In genomic region chr11:119123522-119124319, GRCm38 (mm10) we compare ENCODE assay signal across 12 mouse cellular contexts. TPM values are rescaled to one million over a fixed set of nuclear protein-coding genes. Genes with fewer than 3 reads are reported as not detected.
DNase-seq lines count a peak whose midpoint lies in the region; ATAC-seq and TF ChIP-seq lines count a peak whose summit lies in the region.
"Had no signal": no experiment of that assay in that cellular context is flagged by ENCODE, and none has a peak within 500 bp of the region (broad histone marks: within the 10 kb centered on the region; RNA-seq: fewer than 3 reads in every experiment).

No protein-coding gene starts in this region.

- peaks cover 37% of the 10 kb centered on the region for H3K4me1 ChIP-seq in intestine, embryonic 15.5 days (replicated peaks)
- peaks cover 20% of the 10 kb centered on the region for H3K4me1 ChIP-seq in intestine, postnatal 0 days (replicated peaks; ENCODE audit: control insufficient read depth, insufficient read depth, low read length)

- H3K27me3 ChIP-seq in intestine, embryonic 15.5 days (replicated peaks): no peaks in the 10 kb centered on the region
- H3K27me3 ChIP-seq in intestine, postnatal 0 days (replicated peaks; ENCODE audit: control insufficient read depth, insufficient read depth, low read length): no peaks in the 10 kb centered on the region

- no peaks in the 10 kb centered on the region for H3K9me3 ChIP-seq in intestine, embryonic 15.5 days
- no peaks in the 10 kb centered on the region for H3K9me3 ChIP-seq in intestine, postnatal 0 days (ENCODE audit: control insufficient read depth)
- H3K9me3 ChIP-seq: liver, embryonic 15.5 days had no signal

- no peaks in the 10 kb centered on the region for H3K36me3 ChIP-seq in intestine, embryonic 15.5 days
- no peaks in the 10 kb centered on the region for H3K36me3 ChIP-seq in intestine, postnatal 0 days (ENCODE audit: control insufficient read depth, insufficient read depth)
- H3K36me3 ChIP-seq: liver, embryonic 15.5 days had no signal

- no peak overlapping the region for H3K4me3 ChIP-seq in intestine, embryonic 15.5 days (replicated peaks)
- no peak overlapping the region for H3K4me3 ChIP-seq in intestine, postnatal 0 days (ENCODE audit: low read depth, low read length)
- H3K4me3 ChIP-seq: liver, embryonic 15.5 days had no signal

- H3K4me2 ChIP-seq in intestine, embryonic 15.5 days (replicated peaks): no peak overlapping the region
- H3K4me2 ChIP-seq in intestine, postnatal 0 days (replicated peaks; ENCODE audit: low read depth): no peak overlapping the region
- H3K4me2 ChIP-seq: liver, embryonic 15.5 days; midbrain, embryonic 11.5 days had no signal

- no peak overlapping the region for H3K9ac ChIP-seq in intestine, embryonic 15.5 days
- H3K9ac ChIP-seq in intestine, postnatal 0 days (ENCODE audit: low read depth, low read length): no peak overlapping the region
- H3K9ac ChIP-seq: liver, embryonic 15.5 days had no signal

- WGBS in intestine, embryonic 15.5 days: 73% methylated on average over 5 of the region's 5 CpGs
- 59% methylated on average over 5 of the region's 5 CpGs for WGBS in intestine, postnatal 0 days

- DNase-seq in B cell, adult 2 months: peak; percentile 38 to 47
- peak; percentile 36 for DNase-seq in NIH3T3 (ENCODE audit: low read depth)
- DNase-seq in lung, postnatal 36 days: peak; percentile 37
- DNase-seq in cerebellum, postnatal 4 days (ENCODE audit: low spot score in 2 of 2): no peak
- no peak for DNase-seq in frontal cortex, postnatal 10 days (ENCODE audit: low spot score in 2 of 2)
- DNase-seq: cerebellum, adult 8-10 months; right cerebral cortex, postnatal 25 days; thymus, postnatal 25 days had no signal

- no peak for TF ChIP-seq CTCF in intestine, postnatal 0 days (IDR thresholded peaks at IDR 0.05; ENCODE audit: low read depth)

- ATAC-seq in intestine, embryonic 15.5 days: peak; percentile 50; the same call in 1 of the 2 replicates
- ATAC-seq in intestine, postnatal 0 days: no peak

- H3K27ac ChIP-seq in intestine, embryonic 15.5 days: no peak overlapping the region
- no peak overlapping the region for H3K27ac ChIP-seq in intestine, postnatal 0 days (ENCODE audit: low read depth, low read length)
- H3K27ac ChIP-seq: liver, embryonic 15.5 days had no signal

RNA-seq across cellular contexts. Expression of gene Cbx4, which starts 37.7 kb away (rescaled TPM):
- 10.7 and 11.2 TPM in 2 replicates for polyA plus RNA-seq in intestine, embryonic 15.5 days (2015; fragmentation: Nextera tagmentation; extraction: Ambion mirVana)
- 6.5 and 7.6 TPM in 2 replicates for polyA plus RNA-seq in intestine, postnatal 0 days (2015; fragmentation: Nextera tagmentation; extraction: Ambion mirVana)

Comparison
In these comparisons a context has a peak if more than half of its experiments do, and no peak if none do; other contexts are left out.
1. DNase-seq: peak in B cell, adult 2 months (2 of 2), NIH3T3 (single experiment) and lung, postnatal 36 days (single experiment); none in cerebellum, postnatal 4 days (0 of 2) and frontal cortex, postnatal 10 days (0 of 2).